Mouse (Mus musculus) small intestine, adult 2 months (tissue): ENCODE measurements around the gene Vpreb3. TPM values are rescaled to one million over a fixed set of nuclear protein-coding genes. Genes with fewer than 3 reads are reported as not detected.

ENCODE experiments used
- H3K27ac ChIP-seq: fragments of 200-500 bp; 2 replicates; pipeline ENCODE4 v1.5.1; 2012; ENCODE audit warnings: low read depth, low read length, control low read depth, inconsistent platforms; ENCODE audit not compliant: insufficient read depth
- H3K27me3 ChIP-seq: fragments of 200-500 bp; 2 replicates; pipeline ENCODE4 v1.6.1; 2012; ENCODE audit warnings: mild to moderate bottlenecking, moderate library complexity, low read length, inconsistent platforms; ENCODE audit not compliant: control insufficient read depth, insufficient read depth
- H3K36me3 ChIP-seq: fragments of 200-500 bp; 2 replicates; pipeline ENCODE4 v1.6.1; 2012; ENCODE audit warnings: mild to moderate bottlenecking, low read length, control low read depth, inconsistent platforms; ENCODE audit not compliant: control insufficient read depth, insufficient read depth
- H3K4me1 ChIP-seq: fragments of 200-500 bp; 2 replicates; pipeline ENCODE4 v1.6.1; 2012; ENCODE audit warnings: low read length, inconsistent platforms, mixed read lengths; ENCODE audit not compliant: control insufficient read depth, insufficient read depth, insufficient read length
- H3K4me3 ChIP-seq: fragments of 200-500 bp; 2 replicates; pipeline ENCODE4 v1.5.1; 2012; ENCODE audit warnings: low read depth, mild to moderate bottlenecking, control low read depth, inconsistent platforms, low read length, moderate library complexity
- CTCF ChIP-seq: fragments of 200-500 bp; IDR thresholded peaks from 2 replicates; pipeline ENCODE4 v1.5.1; 2012; ENCODE audit warnings: low read depth, mild to moderate bottlenecking, control low read depth, inconsistent platforms, low read length, moderate library complexity, mixed read lengths; ENCODE audit not compliant: insufficient replicate concordance, insufficient read length; ENCODE audit errors: extremely low read depth
- POLR2A ChIP-seq: fragments of 200-500 bp; IDR thresholded peaks from 2 replicates; pipeline ENCODE4 v1.6.1; 2012; ENCODE audit warnings: low read depth, mild to moderate bottlenecking, control low read depth, inconsistent platforms, low read length, moderate library complexity
- WGBS: fragments of 180-500 bp; shearing (Covaris S2); methylation state at CpG from one replicate; pipeline ENCODE4 v1.1.7; 2018; 5-methylcytosine and 5-hydroxymethylcytosine counted together
- polyA plus RNA-seq: library from polyadenylated mRNA; depleted of rRNA; stranded (reverse); fragments of >200 nt; gene quantifications from 2 replicates; pipeline ENCODE4 v1.2.3, GENCODE M21; 2012

Vpreb3 gene
- polyA plus RNA-seq, 1 experiment: 54.3 TPM

DNA sequence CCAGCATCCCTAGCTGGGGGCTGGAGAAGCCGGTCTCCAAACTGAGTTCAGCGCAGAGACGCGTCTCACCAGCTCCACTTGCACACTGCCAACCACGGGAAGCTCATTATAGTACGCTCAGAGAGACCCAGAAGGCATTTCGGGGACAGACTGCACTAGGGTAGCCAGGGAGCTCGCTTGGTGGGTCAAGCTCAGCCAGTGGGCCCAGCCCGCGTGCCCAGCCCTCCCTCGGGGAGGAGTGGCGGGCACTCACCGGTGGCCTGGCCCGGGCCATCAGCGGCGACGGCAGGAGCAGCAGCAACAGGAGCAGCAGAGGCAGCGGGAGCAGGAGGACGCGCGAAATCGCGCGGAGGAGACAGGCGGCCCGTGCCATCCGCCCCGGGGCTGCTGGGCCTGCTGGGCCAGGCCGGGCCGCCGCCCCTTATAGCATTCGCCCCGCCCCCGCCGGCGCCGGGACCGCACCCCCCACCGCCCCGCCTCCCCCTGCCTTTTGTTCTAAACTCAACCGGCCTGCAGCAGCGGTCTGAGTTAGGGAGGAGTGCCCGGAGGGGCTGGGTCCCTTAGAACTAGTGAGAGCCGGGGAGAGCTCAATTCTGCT lies 10.7 kb upstream of the Vpreb3 start:
- Histone ChIP-seq H3K36me3 (no peaks in the 10 kb centered on the region), H3K4me1 (peaks cover 15% of the 10 kb centered on the region), H3K27me3 (peaks cover 19% of the 10 kb centered on the region), H3K4me3 (peak overlapping the region; percentile 66), H3K27ac (no peak overlapping the region)
- TF ChIP-seq POLR2A (peak; percentile 7; the same call in 1 of the 2 replicates), CTCF (no peak)
- WGBS: 6% methylated on average over 44 of the region's 44 CpGs

DNA sequence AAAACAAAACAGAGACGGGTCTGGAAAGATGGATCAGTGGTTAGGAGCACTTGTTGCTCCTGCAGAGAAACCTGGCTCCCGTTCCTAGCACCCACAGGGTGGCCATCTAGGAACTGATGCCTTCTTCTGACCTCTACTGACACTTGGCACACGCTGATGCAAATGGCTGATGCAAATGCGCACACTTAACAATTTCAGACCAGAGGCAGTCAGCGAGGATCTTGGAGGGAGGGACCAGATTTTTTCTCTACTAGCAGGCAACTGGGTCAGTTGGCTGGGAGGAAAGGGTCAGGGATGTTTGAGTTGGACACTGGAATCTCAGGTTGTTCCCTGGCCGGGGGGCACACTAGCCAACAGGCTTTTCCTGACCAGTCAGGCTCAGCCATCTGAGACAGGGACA lies 10.0 kb upstream of the Vpreb3 start, which contains the start of gene Chchd10:
Chchd10 (plus strand) TSS at position 240 of the 400 bp plus-strand sequence.
- Histone ChIP-seq H3K4me1 (peaks cover 19% of the 10 kb centered on the region), H3K4me3 (peak within 1 kb of the TSS; percentile 66), H3K27ac (no peak within 1 kb of the TSS), H3K27me3 (peaks cover 19% of the 10 kb centered on the region), H3K36me3 (no peaks in the 10 kb centered on the region)
- WGBS: 78% methylated on average over 6 of the region's 6 CpGs
- TF ChIP-seq POLR2A (no peak), CTCF (no peak)

DNA sequence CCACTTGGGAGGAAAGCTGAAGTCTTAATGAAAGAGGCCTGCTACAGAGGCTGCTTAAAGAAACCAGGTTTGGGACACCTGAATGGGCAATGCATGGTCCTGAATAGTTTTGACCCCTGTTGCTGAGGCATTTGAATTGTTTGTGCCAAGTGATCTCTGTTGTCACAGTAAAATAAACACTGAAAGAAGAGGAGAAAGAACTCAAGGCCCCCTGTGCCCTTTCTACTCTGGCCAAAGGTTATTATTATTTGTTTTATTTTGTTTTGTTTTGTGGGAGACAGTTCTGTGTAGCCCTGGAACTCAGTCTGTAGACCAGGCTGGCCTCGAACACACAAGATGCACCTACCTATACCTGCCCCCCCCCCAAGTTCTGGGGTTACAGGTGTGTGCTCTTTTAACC lies 7.9 kb upstream of the Vpreb3 start:
- no peak overlapping the region for H3K27ac ChIP-seq
- TF ChIP-seq POLR2A (no peak), CTCF (no peak)
- no peak overlapping the region for H3K4me3 ChIP-seq
- peaks cover 19% of the 10 kb centered on the region for H3K4me1 ChIP-seq
- 52% methylated on average over 1 of the region's 1 CpGs for WGBS
- peaks cover 4% of the 10 kb centered on the region for H3K36me3 ChIP-seq
- peaks cover 18% of the 10 kb centered on the region for H3K27me3 ChIP-seq

DNA sequence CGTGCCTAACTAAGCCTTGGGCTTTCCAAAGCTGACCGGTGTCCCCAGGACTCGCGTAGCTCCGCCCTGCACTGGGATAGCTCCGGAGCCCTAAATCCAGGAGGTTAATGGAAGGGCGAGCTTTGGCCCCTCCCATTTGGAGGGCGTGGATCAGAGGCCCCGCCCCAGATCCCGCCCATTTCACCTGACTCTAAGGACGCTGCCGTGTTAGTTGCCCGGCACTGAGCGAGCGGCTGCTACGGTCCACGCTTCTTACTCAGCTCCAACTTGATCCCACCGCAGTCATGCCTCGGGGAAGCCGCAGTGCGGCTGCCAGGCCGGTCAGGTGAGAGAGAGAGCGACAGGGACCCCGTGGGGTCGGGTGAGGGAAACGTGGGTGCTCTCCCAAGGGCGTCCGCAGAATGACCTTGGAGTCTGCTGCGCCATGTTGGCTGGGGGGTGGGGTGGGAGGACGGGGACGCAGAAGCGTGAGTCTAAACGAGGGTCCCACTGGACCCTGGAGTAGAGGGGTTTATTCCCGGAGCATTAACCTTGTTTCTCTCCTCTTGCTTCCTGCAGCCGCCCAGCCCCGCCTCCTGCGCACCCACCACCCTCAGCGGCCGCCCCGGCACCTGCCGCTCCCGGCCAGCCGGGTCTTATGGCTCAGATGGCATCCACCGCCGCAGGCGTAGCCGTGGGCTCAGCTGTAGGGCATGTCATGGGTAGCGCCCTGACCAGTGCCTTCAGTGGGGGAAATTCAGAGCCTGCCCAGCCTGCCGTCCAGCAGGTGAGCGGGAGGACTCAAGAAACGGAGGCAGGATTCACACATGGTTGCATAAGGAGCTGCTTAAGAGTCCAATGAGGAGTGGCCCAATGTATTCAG lies 6.9 kb upstream of the Vpreb3 start, which contains the start of gene Mmp11:
Mmp11 (minus strand) TSS at position 817 of the 862 bp plus-strand sequence.
- WGBS: 3% methylated on average over 51 of the region's 51 CpGs
- peaks cover 19% of the 10 kb centered on the region for H3K4me1 ChIP-seq
- H3K36me3 ChIP-seq: peaks cover 4% of the 10 kb centered on the region
- TF ChIP-seq CTCF (no peak), POLR2A (peak; percentile 93)
- H3K4me3 ChIP-seq: peak within 1 kb of the TSS; percentile 77
- H3K27ac ChIP-seq: peak within 1 kb of the TSS; percentile 17; the same call in 1 of the 2 replicates
- H3K27me3 ChIP-seq: peaks cover 12% of the 10 kb centered on the region; the same call in 1 of the 2 replicates

DNA sequence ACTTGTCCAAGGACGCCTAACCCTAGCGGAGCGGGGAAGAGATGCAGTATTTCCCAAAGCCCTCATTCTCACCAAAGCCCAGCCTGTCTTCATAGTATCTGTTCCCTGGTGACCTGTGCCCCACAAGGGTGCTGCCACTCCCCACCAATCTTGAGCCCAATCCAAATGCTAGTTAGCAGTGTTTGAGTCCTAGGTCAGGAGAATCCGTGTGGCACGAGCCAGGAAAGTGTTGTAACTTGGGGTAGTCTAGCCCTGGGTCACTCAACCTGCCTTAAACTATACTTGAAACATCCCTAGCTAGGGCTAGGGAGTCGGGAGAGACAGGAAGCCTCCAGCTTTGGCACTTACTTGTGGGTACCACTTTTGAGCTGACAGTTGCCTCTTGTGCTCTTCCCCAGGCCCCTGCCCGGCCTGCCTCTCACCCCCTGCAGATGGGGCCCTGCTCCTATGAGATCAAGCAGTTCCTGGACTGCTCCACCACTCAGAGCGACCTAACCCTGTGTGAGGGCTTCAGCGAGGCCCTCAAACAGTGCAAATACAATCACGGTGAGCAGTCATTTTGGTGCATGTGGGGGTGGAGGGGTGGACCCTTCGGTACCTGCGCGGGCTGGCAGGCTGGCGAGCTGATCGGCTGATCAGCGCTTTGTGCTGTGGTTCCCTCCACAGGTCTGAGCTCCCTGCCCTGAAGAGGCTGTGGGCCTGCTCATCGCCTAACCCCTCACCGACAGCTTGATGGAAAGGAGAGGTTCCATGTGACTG lies 5.8 kb upstream of the Vpreb3 start:
- H3K4me3 ChIP-seq: peak overlapping the region; percentile 25
- WGBS: 62% methylated on average over 18 of the region's 18 CpGs
- peaks cover 16% of the 10 kb centered on the region for H3K4me1 ChIP-seq
- H3K27ac ChIP-seq: no peak overlapping the region
- TF ChIP-seq POLR2A (no peak), CTCF (no peak)
- peaks cover 4% of the 10 kb centered on the region for H3K36me3 ChIP-seq
- 0 out of 2 replicates have a peak, but pooled peaks cover 2% of the 10 kb centered on the region for H3K27me3 ChIP-seq

DNA sequence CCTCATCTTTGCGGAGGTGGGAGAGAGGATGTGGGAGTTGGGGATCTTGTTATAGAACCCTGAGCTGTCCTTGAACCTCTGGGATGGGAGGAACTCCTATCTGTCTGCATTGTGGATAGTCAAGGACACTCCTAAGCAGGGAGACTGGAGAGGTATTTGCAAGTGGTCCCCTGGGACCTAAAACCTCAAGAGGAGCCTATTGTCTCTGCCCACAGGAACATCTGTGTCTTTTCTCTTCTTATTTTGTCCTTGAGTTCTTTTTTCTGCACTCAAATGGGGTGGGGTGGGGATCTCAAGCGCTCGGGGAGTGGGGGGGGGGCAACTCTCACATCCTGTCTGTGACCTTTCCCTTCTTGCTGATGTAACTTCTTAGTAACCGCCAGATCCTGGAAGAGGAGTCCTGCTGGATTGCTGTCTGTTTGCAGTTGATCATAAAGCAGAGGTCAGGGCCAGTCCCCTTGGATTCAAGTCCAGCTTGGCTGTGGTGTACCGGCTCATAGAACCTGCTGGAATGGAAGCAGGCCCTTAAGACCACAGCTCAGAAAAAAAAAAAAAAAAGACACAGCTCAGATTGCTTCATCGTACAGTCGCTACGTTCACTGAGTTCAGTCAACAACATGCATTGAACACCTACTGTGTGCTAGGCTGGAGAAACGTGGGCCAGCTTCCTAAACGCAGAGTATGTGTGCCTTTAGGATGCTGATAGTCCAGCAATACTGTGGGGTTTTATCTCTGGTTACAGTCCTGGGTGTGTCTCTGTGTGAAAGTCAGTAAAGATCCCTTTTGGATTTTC lies 4.8 kb upstream of the Vpreb3 start:
- WGBS: 59% methylated on average over 10 of the region's 10 CpGs
- H3K27me3 ChIP-seq: no peaks in the 10 kb centered on the region
- H3K27ac ChIP-seq: no peak overlapping the region
- H3K4me1 ChIP-seq: peaks cover 12% of the 10 kb centered on the region
- TF ChIP-seq CTCF (no peak), POLR2A (no peak)
- H3K4me3 ChIP-seq: no peak overlapping the region
- H3K36me3 ChIP-seq: peaks cover 4% of the 10 kb centered on the region
